Mouse (Mus musculus) thymus, adult 2 months (tissue): ENCODE data around the gene Dicer1. TPM values are rescaled to one million over a fixed set of nuclear protein-coding genes. Genes with fewer than 3 reads are reported as not detected.

ENCODE experiments used
- DNase-seq: peaks from one replicate; pipeline ENCODE4 v3.0.0; 2021
- H3K27ac ChIP-seq: fragments of 200-500 bp; 2 replicates; pipeline ENCODE4 v1.5.1; 2012; ENCODE audit warnings: low read length, control low read depth; ENCODE audit not compliant: control insufficient read depth, insufficient read depth
- H3K27me3 ChIP-seq: fragments of 200-500 bp; 2 replicates; pipeline ENCODE4 v1.6.1; 2012; ENCODE audit warnings: mild to moderate bottlenecking, low read length, moderate library complexity, mixed read lengths; ENCODE audit not compliant: control insufficient read depth, insufficient read depth
- H3K36me3 ChIP-seq: fragments of 200-500 bp; 2 replicates; pipeline ENCODE4 v1.6.1; 2012; ENCODE audit warnings: mild to moderate bottlenecking, low read length, moderate library complexity; ENCODE audit not compliant: control insufficient read depth, insufficient read depth
- H3K4me1 ChIP-seq: fragments of 200-500 bp; replicated peaks from 2 replicates; pipeline ENCODE4 v1.6.1; 2012; ENCODE audit warnings: low read length; ENCODE audit not compliant: control insufficient read depth, insufficient read depth
- H3K4me3 ChIP-seq: fragments of 200-500 bp; 2 replicates; pipeline ENCODE4 v1.5.1; 2012; ENCODE audit warnings: mild to moderate bottlenecking, low read length, control low read depth, moderate library complexity; ENCODE audit not compliant: control insufficient read depth, insufficient read depth
- CTCF ChIP-seq: fragments of 200-500 bp; IDR thresholded peaks from 2 replicates; pipeline ENCODE4 v1.5.1; 2012; ENCODE audit warnings: mild to moderate bottlenecking, control low read depth, low read length, moderate library complexity, borderline replicate concordance; ENCODE audit not compliant: control insufficient read depth, poor library complexity, insufficient read depth; ENCODE audit errors: extremely low read depth
- POLR2A ChIP-seq: fragments of 200-500 bp; IDR thresholded peaks from 2 replicates; pipeline ENCODE4 v1.6.1; 2012; ENCODE audit warnings: mild to moderate bottlenecking, low read length, control low read depth, moderate library complexity; ENCODE audit not compliant: control insufficient read depth, poor library complexity, insufficient read depth; ENCODE audit errors: extremely low read depth
- WGBS: fragments of 180-500 bp; shearing (Covaris S2); methylation state at CpG from one replicate; pipeline ENCODE4 v1.1.7; 2018; 5-methylcytosine and 5-hydroxymethylcytosine counted together
- polyA plus RNA-seq: library from polyadenylated mRNA; depleted of rRNA; stranded (reverse); fragments of >200 nt; gene quantifications from 2 replicates; pipeline ENCODE4 v1.2.3, GENCODE M21; 2012; rRNA removed

Gene Dicer1
- polyA plus RNA-seq, 1 experiment, result 14.8 TPM

DNA sequence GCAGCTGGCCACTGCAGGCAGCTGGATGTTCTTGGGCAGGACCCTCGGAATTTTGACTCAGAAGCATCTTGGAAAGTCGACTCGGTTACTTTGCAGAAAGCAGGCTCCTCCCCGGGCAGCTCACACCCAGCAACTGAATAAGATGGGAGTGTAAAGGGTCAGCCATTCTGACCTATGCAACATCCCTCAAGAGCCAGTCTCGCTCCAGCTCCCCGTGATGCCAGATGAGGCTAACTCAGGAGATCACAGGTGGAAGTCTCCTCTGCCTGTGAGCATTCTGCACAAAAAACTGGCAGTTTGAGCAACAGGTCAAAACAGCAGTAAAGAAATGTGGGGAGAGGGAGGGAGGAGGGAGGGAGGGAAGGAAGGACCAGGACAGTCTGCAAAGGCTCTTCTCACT, 100.5 kb downstream of the Dicer1 start:
- WGBS, result 69% methylated on average over 6 of the region's 6 CpGs

GRCm38 (mm10) chr12:104650510-104651260, 101.1 kb downstream of the Dicer1 start:
- H3K4me3 ChIP-seq, result no peak overlapping the region
- 83% methylated on average over 14 of the region's 14 CpGs for WGBS
- H3K4me1 ChIP-seq, result no peaks in the 10 kb centered on the region
- H3K27me3 ChIP-seq, result no peaks in the 10 kb centered on the region
- no peak for DNase-seq
- H3K27ac ChIP-seq, result no peak overlapping the region
- TF ChIP-seq POLR2A (no peak), CTCF (no peak)
- no peaks in the 10 kb centered on the region for H3K36me3 ChIP-seq

More for the DNA sequence above, 100.5 kb downstream of the Dicer1 start:
- H3K27ac ChIP-seq, result no peak overlapping the region
- H3K4me3 ChIP-seq, result no peak overlapping the region
- H3K27me3 ChIP-seq, result no peaks in the 10 kb centered on the region
- no peak for DNase-seq
- no peaks in the 10 kb centered on the region for H3K36me3 ChIP-seq
- no peaks in the 10 kb centered on the region for H3K4me1 ChIP-seq
- TF ChIP-seq CTCF, result no peak
- TF ChIP-seq POLR2A, result no peak

- WGBS, result 91% methylated on average over 6 of the region's 6 CpGs
- DNase-seq, result no peak
- H3K27me3 ChIP-seq, result no peaks in the 10 kb centered on the region
- no peaks in the 10 kb centered on the region for H3K4me1 ChIP-seq
- H3K4me3 ChIP-seq, result no peak overlapping the region
- TF ChIP-seq POLR2A (no peak), CTCF (no peak)
- H3K27ac ChIP-seq, result no peak overlapping the region
- H3K36me3 ChIP-seq, result no peaks in the 10 kb centered on the region
These were observed 103.4 kb downstream of the Dicer1 start for GRCm38 (mm10) chr12:104648366-104648765.

DNA sequence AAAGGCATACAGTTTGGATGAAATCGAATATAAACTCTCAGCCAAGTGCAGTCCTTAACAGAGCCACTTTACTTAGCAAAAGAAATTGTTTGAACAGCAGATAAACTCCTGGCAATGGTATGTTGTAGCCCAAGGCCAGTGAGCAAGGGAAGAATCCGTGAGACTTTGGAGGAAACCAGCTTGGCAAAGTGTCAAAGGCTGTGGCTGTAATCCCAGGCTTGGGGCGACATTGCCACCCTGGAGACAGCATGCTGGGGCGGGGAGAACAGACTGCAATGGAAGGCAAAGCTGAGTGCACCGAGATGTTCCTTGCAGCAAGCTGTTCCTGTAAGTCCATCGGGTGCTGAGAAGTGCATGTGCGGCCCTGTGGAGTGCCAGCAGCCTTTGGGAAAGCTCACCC, 109.4 kb downstream of the Dicer1 start:
- no peaks in the 10 kb centered on the region for H3K4me1 ChIP-seq
- H3K36me3 ChIP-seq, result no peaks in the 10 kb centered on the region
- no peak overlapping the region for H3K27ac ChIP-seq
- no peak overlapping the region for H3K4me3 ChIP-seq
- no peak for DNase-seq
- TF ChIP-seq CTCF (no peak), POLR2A (no peak)
- 76% methylated on average over 7 of the region's 7 CpGs for WGBS
- H3K27me3 ChIP-seq, result no peaks in the 10 kb centered on the region; the same call in 1 of the 2 replicates

DNA sequence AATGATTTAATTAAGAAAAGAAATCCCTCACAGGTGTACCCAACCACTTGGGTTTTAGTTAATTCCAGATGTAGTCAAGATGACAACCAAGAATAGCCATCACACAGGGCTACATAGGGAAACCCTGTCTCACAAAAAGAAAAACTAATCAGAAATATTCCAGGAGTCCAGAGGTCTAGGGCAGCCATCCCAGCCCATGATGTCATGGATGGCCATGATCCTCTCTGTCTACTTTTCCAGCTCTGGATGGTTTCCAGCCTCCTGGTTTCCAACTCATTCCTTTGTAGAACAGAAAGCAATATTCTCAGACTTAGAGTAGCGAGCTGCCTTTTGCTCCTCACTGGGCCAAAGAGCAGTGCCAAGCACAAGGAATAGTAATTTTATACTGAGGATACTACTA, 110.8 kb downstream of the Dicer1 start:
- H3K27ac ChIP-seq, result no peak overlapping the region
- H3K4me1 ChIP-seq, result no peaks in the 10 kb centered on the region
- WGBS, result 88% methylated on average over 1 of the region's 1 CpGs
- H3K4me3 ChIP-seq, result no peak overlapping the region
- no peaks in the 10 kb centered on the region for H3K36me3 ChIP-seq
- DNase-seq, result no peak
- no peak for TF ChIP-seq POLR2A
- TF ChIP-seq CTCF, result no peak
- H3K27me3 ChIP-seq, result no peaks in the 10 kb centered on the region; the same call in 1 of the 2 replicates

DNA sequence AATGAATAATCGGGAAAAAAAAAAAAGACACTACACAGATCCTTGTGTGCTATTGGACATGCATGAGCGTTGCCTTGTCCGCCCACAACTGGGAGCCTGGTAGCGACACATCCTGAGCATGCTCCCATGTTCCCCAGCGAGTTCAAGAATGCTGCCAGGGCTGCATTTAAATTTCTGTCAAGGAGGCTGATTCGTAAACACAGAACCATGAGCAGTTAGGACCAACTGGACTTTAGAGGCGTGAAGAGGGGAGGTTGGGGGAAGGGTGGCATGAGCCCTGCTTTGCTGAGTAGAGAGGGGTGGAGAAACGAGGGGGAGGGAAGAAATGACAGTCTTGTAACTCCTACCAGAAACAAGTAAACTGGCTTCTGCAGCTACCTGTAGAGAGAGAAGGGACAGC, 113.6 kb downstream of the Dicer1 start:
- 37% methylated on average over 8 of the region's 8 CpGs for whole genome bisulfite sequencing
- no peak overlapping the region for H3K27ac ChIP-seq
- no peak for DNase-seq
- H3K36me3 ChIP-seq, result no peaks in the 10 kb centered on the region
- no peaks in the 10 kb centered on the region; the same call in 1 of the 2 replicates for H3K27me3 ChIP-seq
- no peak overlapping the region for H3K4me3 ChIP-seq
- no peak for TF ChIP-seq CTCF
- no peak for TF ChIP-seq POLR2A
- H3K4me1 ChIP-seq, result no peaks in the 10 kb centered on the region

Other genes with a start within 250 kb of the Dicer1 start
- 0.75 and 1.0 TPM in 2 replicates for gene Clmn, start 113.1 kb upstream of the Dicer1 start, polyA plus RNA-seq